Mouse (Mus musculus): ENCODE results near the gene Vmn2r83. TPM values are rescaled to one million over a fixed set of nuclear protein-coding genes. Genes with fewer than 3 reads are reported as not detected.
"Not testable (repeated sequence)": the region's sequence is repeated elsewhere in the genome, so short reads cannot be mapped to it uniquely, and the experiment has no call there.

Gene Vmn2r83
- not detected for total RNA-seq (2021)

DNA sequence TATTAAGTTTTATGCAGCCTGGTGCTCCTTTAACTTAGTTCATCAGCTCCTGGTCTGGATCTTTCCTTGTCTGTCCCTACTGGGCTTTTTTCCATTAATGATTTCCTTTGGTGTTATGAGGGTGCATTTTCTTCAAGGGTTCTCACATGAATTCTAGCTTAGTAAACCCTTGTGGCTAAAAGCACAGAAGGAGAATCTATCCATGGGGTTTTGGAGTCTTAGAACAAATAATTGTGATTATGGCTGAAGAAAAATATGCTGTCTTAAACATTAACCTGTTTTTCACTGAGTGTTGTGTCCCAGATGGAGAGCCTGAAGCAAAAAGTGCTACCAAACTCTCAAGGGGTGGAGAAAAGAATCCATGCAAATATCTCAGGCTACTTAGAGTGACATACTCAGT, at the start of gene Vmn2r83:
Vmn2r83 (plus strand) TSS at position 301 of the 400 bp plus-strand sequence.
- intact Hi-C loops (cut with DNase I): no loop called here
- no peak for DNase-seq

DNA sequence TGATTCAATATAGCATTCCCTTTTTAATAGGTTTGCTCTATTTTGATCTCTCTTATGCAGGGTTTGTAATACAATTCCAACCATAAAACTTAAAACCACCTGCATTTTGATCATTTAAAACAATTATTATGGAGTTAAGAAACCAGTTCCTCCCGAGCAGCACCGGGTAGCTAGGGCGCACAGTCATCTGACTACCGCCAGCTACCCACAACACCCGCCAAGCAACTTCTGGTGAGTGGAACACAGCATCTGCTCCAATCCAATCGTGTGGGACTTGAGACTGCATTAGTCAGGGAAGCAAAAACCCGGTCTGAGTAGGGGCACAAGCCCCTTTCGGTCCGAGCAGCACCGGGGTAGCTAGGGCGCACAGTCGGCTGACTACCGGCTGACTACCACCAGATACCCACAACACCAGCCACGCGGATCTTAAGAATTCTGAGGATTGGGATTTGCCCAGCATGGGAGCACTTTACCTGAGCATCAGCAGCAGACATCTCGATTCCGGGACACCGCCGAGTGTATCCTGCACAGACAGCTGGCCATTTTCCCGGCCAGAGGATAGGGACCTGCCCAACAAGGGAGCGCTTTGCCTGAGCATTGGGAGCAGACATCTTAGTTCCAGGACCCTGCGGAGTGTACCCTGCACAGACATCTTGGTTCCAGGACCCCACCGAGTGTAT, 33.2 kb upstream of the Vmn2r83 start:
- DNase-seq; intact Hi-C loops (cut with DNase I): not testable (repeated sequence)

DNA sequence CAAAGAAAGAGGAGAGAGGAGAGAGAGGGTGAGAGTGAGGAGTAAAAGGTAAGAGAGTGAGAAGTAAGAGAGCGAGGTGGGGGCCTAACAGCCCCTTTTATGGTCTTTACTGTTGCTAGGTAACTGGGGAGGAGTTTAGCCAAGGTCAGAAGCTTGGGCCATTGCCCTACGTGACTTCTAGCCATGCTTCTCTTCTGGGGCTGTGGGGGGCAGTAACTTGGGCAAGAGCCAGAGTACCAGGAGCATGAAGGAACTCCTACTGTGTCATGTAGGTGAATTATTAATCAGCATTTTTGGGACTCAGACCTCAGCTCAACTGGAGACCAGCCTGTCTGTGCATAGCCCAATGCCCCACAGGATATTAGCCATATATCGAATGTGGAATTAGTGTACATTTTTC, 27.4 kb downstream of the Vmn2r83 start:
- no peak for DNase-seq
- intact Hi-C loops (cut with DNase I): no loop called here

DNA sequence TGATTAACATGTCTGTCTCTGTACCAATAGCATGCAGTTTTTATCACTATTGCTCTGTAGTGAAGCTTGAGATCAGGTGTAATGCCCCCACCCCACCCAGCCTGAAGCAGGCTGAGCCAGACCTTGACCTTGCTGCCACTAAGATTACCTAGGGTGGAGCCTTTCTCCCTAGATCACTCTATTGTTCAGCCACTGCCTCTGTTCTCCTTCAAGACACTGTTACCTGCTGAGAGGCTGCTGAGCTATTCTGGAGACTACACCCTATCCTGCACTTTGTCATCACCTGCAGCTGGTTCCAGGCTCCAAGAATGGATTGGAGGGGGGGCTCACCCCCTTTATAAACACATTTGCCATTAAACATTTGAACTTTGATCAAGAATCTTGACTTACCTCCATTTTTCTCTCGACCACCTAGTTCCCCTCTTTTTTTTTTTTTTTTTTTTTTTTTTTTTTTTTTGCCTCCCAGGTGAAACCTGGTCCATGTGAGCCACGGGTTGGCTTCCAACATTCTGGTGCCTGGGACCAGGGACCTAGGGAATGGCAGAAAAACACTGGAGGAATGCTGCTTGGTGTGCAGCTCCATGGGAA, 28.3 kb downstream of the Vmn2r83 start:
- DNase-seq: no peak
- intact Hi-C loops (cut with DNase I): no loop called here

DNA sequence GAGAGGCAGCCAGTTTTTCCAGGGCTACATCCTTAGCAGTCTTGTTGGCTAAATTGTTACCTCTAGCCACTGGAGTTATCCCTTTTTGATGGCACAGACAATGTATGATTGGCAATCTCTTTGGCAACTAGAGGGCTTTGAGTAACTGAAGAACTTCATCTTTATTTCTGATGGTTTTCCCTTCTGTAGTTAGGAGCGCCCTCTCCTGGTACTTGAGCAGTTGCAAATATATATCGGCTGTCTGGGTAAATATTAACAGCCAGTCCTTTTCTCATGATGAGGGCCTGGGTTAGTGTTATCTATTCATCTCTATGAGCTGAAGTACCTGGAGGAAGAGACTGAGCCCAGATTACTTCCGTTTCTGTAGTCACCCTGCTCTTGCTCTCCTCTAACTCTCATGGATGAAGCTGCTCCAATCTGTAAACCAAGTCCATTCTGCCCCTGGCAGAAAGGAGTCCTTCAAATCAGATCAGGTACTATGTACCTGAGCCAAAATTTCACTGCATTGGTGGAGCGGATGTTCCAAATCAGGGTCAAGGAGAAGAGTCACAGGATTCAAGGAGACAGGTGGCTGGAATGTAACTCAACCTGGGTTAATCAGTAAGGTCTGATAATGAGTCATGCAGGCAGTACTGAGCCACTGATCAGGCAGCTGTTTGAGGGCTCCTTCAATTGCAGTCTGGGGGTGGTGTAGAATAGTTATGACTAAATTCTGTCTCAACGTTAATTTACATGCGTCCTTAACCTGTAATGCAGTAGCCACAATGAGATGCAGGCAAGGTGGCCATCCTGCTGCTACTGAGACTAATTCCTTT, 34.5 kb downstream of the Vmn2r83 start:
- intact Hi-C loops (cut with DNase I): no loop called here
- DNase-seq: no peak

DNA sequence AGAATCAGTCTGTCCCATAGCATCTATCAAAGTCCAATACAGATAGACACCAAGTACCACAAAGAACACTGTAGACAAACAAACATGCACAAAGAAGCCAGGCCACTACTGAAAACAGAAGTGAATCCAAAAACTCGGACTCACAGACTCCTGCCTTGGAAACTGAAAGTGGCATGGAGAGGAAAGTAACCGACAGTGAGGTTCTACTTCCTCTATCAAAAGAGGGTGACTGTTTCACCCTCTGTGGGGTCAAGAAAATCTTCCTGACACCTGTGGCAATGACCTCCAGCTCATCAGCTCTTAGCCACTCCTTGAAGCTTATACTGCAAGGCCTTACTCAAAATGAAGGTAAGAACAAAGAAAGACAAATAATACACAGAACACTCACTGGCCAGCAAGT, 38.2 kb downstream of the Vmn2r83 start:
- intact Hi-C loops (cut with DNase I): no loop called here
- DNase-seq: no peak

DNA sequence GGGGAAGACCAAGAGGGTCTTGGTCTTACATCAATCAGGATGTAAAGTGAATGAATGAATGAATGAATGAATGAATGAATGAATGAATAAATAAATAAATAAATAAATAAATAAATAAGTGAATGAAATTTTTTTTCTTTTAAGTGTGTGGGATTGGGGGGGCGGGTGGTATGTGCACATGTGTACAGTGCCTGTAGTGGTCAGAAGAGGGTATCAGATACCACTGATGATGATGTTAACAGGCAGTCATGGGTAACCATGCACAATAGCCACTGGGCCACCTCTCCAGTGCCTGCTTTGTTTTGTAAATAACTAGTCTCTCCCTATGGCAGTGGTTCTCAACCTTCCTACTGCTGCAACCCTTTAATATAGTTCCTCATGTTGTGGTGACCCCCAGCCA, 55.9 kb downstream of the Vmn2r83 start:
- intact Hi-C loops (cut with DNase I): no loop called here
- DNase-seq: no peak

DNA sequence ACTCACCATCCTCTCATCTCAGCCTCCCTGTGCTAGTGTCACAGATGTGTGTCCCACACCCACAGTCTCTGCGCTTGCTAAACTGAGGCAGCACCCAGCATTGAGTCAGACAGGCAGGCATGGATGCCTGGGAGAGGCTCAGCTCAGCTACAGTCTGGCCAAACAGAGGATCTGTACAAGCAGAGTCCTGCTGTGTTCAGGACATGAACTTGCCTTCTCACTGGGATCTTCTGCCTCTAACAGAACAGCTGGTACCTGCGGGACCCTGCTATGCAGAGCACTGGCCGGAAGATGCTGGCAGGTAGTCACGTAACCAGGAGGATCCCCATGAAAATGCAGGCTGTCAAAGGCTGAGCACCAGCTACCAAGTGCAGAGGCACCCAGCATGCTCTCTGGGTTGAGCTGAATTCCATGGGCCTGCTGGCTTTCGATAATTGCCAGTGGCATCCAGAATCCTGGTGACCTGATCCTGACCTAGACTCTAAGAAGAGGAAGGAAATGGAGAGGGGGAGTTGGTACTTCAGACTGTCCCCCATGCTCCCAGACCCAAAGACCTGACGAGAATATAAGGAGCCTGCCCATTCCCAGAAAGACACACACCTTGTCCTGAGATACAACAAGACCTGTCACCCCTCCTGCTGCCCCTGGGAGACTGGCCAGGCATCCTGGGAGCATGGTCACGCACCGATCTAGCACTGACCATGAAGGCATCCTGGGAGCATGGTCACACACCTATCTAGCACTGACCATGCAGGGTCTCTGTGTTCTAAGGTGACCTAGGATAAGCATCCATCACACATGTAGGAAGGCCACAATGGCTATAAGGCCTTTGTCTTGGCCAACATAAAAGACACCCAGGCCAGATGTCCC, 57.2 kb downstream of the Vmn2r83 start:
- DNase-seq: no peak
- intact Hi-C loops (cut with DNase I): no loop called here

DNA sequence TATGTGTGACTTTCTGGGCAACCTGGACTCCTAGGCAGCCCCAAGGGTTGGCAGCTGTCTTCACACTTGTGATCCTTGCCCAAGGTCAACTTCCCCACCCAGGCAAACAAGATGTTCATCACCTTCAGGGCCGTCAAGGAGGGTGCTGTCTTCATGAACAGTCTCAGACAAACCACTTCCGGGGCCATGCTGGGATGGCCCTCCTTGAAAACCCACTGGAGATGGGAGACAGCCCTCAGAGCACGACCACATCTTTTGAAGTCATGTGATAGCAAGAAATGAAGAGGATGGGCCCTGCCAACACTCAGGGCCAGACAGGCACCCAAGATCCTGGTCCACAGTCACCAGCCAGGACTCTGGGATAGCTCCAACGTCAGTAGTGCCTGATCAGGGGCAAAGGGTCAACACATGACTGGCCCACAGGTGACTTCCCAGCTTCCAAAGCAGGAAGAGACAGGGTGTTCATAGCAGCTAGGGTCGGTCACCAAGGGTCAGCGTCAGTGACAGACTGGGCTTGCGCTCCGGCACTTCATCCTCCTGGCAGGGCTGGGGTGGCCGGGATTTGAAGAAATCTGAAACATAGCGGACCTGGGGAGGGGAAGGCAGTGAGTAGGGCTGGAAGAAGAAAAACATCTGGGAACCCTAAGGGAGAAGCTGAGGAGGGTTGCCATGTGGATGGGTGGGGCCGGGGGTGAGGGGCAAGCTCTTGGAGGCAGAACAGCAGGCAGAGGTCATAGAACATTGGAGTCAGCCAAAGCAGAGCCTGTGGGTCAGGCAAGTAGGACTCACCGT, 58.3 kb downstream of the Vmn2r83 start:
- intact Hi-C loops (cut with DNase I): no loop called here
- no peak for DNase-seq

DNA sequence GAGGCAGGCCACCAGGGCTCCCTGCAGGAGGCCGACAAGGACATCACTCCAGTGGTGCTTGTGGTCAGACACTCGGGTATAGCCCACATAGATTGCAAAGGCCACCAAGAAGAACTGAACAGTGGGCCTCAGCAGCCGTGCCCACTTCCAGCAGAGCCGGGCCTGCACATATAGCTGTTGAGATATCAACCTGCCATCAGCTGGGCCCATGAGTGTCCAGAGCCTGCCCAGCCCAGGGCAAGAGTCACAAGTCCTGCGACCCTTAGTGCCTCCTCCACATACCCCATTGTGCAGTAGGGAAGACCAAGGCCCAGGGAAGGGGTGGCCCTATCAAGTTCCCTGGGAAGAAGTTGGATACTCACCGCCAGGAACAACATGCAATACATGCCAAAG, 58.9 kb downstream of the Vmn2r83 start:
- intact Hi-C loops (cut with DNase I): no loop called here
- DNase-seq: peak in 1 of 2 experiments; percentile 1

DNA sequence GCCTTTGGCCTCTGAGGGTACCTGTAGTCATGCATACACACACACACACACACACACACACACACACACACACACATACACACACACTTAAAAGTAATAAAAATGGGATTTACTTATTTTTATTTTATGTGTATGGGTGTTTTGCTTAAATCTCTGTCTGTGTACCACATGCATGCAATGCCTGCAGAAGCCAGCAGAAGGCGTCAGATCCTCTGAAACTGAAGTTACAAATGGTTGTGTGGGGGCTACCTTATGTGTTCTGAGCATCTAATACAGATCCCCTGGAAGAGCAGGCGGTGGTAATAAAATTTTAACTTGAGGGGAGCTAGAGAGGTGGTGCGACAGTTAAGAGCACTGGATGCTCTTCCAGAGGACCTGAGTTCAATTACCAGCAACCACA, 59.5 kb downstream of the Vmn2r83 start:
- intact Hi-C loops (cut with DNase I): no loop called here
- no peak for DNase-seq

DNA sequence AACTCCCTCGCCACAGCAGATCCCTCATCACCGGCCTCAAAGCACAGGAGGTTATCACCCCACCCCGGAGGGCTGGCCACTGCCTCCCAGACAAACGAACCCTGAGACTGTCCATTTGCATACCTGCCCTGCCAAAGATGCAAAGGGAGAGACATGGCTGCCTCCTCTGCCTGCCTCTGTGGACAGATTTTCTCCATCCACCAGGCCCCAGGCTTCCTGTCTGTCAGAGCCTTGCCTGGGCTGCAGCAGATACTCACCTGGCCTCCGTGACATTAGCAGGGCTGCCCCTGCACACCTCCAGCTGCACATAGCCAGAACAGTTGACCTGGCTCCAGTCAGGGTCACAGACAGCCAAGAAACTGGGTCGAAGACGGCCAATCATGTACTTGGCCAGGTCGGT, 61.7 kb downstream of the Vmn2r83 start:
- intact Hi-C loops (cut with DNase I): no loop called here
- DNase-seq: peak in 1 of 2 experiments; percentile 1

DNA sequence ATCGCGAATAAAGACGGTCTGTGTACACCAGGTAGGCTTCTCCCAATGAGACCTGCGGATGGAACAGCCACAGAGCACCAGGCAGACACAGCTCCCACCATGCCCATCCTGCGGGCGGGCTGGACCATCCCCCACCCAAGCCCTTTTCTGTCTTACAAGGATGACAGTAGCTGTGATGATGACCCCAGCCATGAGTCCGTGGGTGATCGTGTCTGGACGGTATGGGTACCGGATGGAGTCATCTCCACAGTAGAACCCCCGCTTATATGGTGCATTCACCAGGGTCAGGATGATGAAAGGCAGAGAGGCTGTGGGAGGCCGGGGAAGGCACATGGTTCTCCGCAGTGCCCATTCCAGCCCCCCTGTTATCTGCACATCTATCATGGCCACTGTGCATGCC, 62.2 kb downstream of the Vmn2r83 start:
- intact Hi-C loops (cut with DNase I): no loop called here
- peak in 1 of 2 experiments; percentile 0 for DNase-seq

DNA sequence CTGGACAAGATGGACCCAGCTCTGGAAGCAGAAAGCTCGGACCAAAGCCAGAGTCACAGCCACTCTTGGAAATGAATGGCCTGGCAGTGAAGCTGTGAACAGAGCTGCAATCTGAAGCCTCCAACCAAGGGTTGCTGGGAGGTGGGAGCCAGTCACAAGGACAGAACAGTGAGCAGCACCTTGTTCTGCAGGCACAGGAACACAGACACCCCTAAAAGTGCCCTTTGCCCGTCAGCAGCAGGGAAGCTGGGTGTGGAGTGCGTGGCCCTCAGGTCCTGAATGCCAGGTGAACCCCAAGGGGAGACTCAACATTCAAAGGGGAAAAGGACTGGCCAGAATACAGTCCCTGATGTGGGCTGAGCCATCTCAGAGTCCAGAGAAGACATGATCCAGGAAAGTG, 63.1 kb downstream of the Vmn2r83 start:
- DNase-seq: no peak
- intact Hi-C loops (cut with DNase I): no loop called here

DNA sequence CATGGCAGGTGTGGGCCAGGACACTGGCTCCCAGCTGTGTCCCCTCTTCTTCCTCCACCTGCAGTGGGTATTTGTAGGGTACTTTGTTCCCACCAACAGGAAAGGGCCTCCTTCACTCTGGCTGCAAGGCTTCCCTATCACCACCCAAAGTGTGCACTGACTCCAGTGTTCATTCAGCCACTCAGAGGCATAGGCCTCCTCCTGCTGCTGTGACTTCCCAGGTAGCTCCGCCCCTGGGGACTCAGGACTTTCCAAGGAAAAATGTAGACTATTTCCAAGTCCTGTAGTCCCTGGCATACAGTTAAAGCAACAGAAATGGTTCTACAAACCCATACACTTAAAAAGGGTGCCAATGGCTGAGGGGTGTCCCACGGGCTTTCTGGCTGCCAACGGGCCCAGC, 64.1 kb downstream of the Vmn2r83 start:
- intact Hi-C loops (cut with DNase I): no loop called here
- no peak for DNase-seq

DNA sequence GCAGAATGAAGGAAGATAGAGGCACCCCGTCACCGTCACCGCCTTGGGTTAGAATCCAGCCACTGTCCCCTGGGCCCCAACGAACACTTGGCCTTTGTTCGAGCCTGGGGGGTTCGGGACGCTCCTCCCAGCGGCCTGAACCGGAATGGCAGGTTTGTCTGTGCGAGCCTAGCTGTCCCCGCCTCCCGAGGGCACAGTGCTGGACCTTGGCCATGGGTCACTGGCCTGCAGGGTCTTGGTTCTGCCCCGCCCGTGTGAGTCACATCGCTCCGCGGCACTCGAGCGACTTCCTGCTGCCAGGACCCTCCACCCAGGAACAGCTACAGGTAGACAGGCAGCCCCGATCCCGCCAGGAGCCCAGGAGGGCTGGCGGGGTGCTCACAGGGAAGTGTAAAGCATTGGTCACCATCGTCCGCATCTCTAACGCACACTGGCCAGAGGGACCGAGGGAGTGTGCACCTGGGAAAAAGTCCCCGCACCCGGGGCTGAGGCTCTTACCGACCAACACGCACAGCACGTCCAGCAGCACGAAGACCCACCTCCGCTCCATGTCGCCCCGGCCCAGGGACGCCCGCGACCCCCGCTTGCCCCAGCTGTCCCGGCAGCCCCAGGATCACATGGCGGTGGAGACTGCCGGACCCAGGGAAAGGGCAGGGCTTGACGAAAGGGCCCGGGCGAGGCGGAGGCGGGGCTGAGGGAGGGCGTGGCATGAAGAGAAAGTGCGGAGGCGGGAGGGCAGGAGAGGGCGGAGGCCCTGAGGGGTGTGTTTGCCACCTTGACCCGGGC, 64.8 kb downstream of the Vmn2r83 start, which contains the start of gene Plpp2:
Plpp2 (minus strand) TSS at position 671 of the 786 bp plus-strand sequence.
- DNase-seq: peak; percentile 54 to 66
- intact Hi-C loops (cut with DNase I): no loop called here

DNA sequence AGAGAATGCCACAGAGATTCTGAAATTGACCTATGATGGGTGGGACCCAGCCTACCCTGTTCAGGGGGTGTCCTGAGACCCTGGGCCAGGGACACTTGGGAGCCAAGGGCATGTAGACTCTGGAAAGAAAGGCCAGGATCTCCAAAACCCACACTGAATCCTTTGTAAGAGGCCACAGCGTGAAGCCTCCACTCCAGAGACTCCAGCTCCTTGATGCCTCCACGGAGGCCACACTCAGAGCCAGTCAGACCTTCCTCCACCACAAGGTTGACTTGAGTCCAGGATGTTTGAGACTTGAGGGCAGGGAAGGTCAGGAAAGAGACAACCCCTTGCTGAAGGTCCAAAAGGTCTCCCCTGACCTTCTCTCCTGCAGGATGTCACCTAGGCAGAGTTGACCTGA, 65.9 kb downstream of the Vmn2r83 start:
- intact Hi-C loops (cut with DNase I): no loop called here
- no peak for DNase-seq

DNA sequence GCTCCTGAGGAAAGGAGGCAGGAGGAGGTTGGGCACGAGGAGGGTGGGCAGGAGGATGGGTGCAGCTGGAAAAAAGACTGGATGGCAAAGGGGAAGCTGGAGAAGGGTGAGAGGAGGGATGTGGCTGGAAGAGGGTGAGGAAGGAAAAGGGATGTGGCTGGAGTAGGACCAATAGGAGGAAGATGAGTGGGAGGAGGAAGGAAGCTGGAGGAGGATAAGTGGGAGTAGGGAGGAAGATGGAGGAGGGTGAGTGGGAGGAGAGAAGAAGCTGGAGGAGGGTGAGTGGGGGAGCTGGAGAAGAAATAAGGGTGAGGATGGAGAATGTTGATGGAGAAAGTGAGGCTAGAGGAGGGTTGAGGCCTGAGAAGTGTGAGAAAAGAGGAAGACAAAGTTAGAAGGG, 66.9 kb downstream of the Vmn2r83 start:
- DNase-seq: no peak
- intact Hi-C loops (cut with DNase I): no loop called here

DNA sequence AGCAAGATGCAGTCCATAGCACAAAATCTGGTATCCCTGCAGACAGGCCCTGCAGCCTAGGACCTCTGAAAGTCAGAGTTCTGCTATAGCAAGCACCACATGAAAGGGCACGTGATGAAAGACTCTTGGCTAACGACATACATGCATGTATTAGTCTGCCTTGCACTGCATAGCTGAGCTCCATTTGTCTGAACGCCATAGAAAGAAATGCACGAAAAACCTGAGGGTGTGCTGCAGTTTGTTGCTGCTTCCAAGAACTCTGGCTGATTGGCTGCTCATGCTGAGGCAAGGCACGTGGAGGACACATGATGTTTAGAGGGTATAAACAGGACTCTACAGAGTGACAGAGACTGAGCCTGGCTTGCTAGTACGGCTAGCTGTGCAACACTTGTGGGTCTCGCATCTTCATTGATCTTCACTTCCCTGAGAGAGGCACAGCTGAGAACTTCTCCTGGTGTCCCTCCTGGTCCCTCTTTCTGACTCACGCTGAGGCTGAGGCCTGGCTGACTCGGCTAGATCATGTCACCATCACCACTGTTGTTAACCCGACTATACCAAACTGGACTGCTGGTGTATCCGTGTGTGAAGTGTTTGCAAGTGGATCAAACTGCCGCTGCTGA, 68.0 kb downstream of the Vmn2r83 start:
- no peak for DNase-seq
- intact Hi-C loops (cut with DNase I): no loop called here

Data from heart, postnatal 36 days (tissue).